Mouse (Mus musculus): Measurements from ENCODE around the gene Gm49320. TPM values are rescaled to one million over a fixed set of nuclear protein-coding genes. Genes with fewer than 3 reads are reported as not detected.
A peak's percentile ranks its signal among the peaks of the same experiment; 100 is the strongest.

Gene Gm49320
- polyA plus RNA-seq (2014; fragmentation: Nextera tagmentation; extraction: Ambion mirVana), result 0.43 and 0.70 TPM in 2 replicates

GRCm38 (mm10) chr8:4238434-4239192 is at the start of gene Gm49320, which contains the start of gene Map2k7:
TSS of gene Gm49320 (plus strand) at chr8:4238865.
TSS of gene Map2k7 (plus strand) at chr8:4238740.
- Histone ChIP-seq H3K9ac (ENCODE audit: low read length) (peak within 1 kb of the TSS; percentile 84), H3K4me3 (ENCODE audit: low read depth, low read length) (peak within 1 kb of the TSS; percentile 79), H3K4me2 (ENCODE audit: low read depth) (peak within 1 kb of the TSS; percentile 78), H3K27me3 (ENCODE audit: control insufficient read depth, insufficient read depth, low read length) (no peaks in the 10 kb centered on the region), H3K4me1 (ENCODE audit: control insufficient read depth, insufficient read depth, low read length) (peaks cover 13% of the 10 kb centered on the region), H3K36me3 (ENCODE audit: control insufficient read depth, insufficient read depth, low read length) (peaks cover 5% of the 10 kb centered on the region), H3K9me3 (ENCODE audit: control insufficient read depth, low read length) (no peaks in the 10 kb centered on the region), H3K27ac (ENCODE audit: low read depth, low read length) (peak within 1 kb of the TSS; percentile 80)
- whole genome bisulfite sequencing, result under 1% methylated on average over 71 of the region's 71 CpGs
- ATAC-seq (ENCODE audit: insufficient read depth, low FRiP score, low TSS enrichment), result peak; percentile 95
- DNase-seq (ENCODE audit: low spot score), result peak; percentile 100

- DNase-seq (ENCODE audit: low spot score) (no peak), ATAC-seq (ENCODE audit: insufficient read depth, low FRiP score, low TSS enrichment) (no peak)
- no peak overlapping the region for H3K27ac ChIP-seq (ENCODE audit: low read depth, low read length)
- peaks cover 5% of the 10 kb centered on the region for H3K36me3 ChIP-seq (ENCODE audit: control insufficient read depth, insufficient read depth, low read length)
- H3K9ac ChIP-seq (ENCODE audit: low read length), result no peak overlapping the region
- H3K4me1 ChIP-seq (ENCODE audit: control insufficient read depth, insufficient read depth, low read length), result 0 out of 2 replicates have a peak, but pooled peaks cover 8% of the 10 kb centered on the region
- whole genome bisulfite sequencing, result 25% methylated on average over 3 of the region's 3 CpGs
- no peaks in the 10 kb centered on the region for H3K9me3 ChIP-seq (ENCODE audit: control insufficient read depth, low read length)
- no peaks in the 10 kb centered on the region for H3K27me3 ChIP-seq (ENCODE audit: control insufficient read depth, insufficient read depth, low read length)
- H3K4me3 ChIP-seq (ENCODE audit: low read depth, low read length), result no peak overlapping the region
- no peak overlapping the region for H3K4me2 ChIP-seq (ENCODE audit: low read depth)
Measured at GRCm38 (mm10) chr8:4189031-4189722, 49.5 kb upstream of the Gm49320 start.

- peak; percentile 46 for ATAC-seq (ENCODE audit: insufficient read depth, low FRiP score, low TSS enrichment)
- no peak for DNase-seq (ENCODE audit: low spot score)
- no peaks in the 10 kb centered on the region for H3K27me3 ChIP-seq (ENCODE audit: control insufficient read depth, insufficient read depth, low read length)
- no peak overlapping the region for H3K9ac ChIP-seq (ENCODE audit: low read length)
- 0 out of 2 replicates have a peak, but pooled peaks cover 8% of the 10 kb centered on the region for H3K4me1 ChIP-seq (ENCODE audit: control insufficient read depth, insufficient read depth, low read length)
- peak overlapping the region; percentile 11; the same call in 1 of the 2 replicates for H3K27ac ChIP-seq (ENCODE audit: low read depth, low read length)
- no peaks in the 10 kb centered on the region for H3K9me3 ChIP-seq (ENCODE audit: control insufficient read depth, low read length)
- WGBS, result 60% methylated on average over 5 of the region's 5 CpGs
- peaks cover 2% of the 10 kb centered on the region for H3K36me3 ChIP-seq (ENCODE audit: control insufficient read depth, insufficient read depth, low read length)
- no peak overlapping the region for H3K4me3 ChIP-seq (ENCODE audit: low read depth, low read length)
- no peak overlapping the region for H3K4me2 ChIP-seq (ENCODE audit: low read depth)
Measured at GRCm38 (mm10) chr8:4192305-4192704, 46.4 kb upstream of the Gm49320 start.

- Histone ChIP-seq H3K4me3 (ENCODE audit: low read depth, low read length) (no peak overlapping the region), H3K27ac (ENCODE audit: low read depth, low read length) (peak overlapping the region; percentile 11; the same call in 1 of the 2 replicates), H3K36me3 (ENCODE audit: control insufficient read depth, insufficient read depth, low read length) (no peaks in the 10 kb centered on the region; the same call in 1 of the 2 replicates), H3K27me3 (ENCODE audit: control insufficient read depth, insufficient read depth, low read length) (no peaks in the 10 kb centered on the region), H3K9ac (ENCODE audit: low read length) (0 out of 2 replicates have a peak overlapping the region, but pooled peaks have one; percentile 1), H3K9me3 (ENCODE audit: control insufficient read depth, low read length) (no peaks in the 10 kb centered on the region), H3K4me1 (ENCODE audit: control insufficient read depth, insufficient read depth, low read length) (0 out of 2 replicates have a peak, but pooled peaks cover 8% of the 10 kb centered on the region), H3K4me2 (ENCODE audit: low read depth) (peak overlapping the region; percentile 24)
- peak; percentile 85 for ATAC-seq (ENCODE audit: insufficient read depth, low FRiP score, low TSS enrichment)
- 3% methylated on average over 18 of the region's 18 CpGs for WGBS
- DNase-seq (ENCODE audit: low spot score), result peak; percentile 88
Measured at GRCm38 (mm10) chr8:4192807-4193587, 45.7 kb upstream of the Gm49320 start.

GRCm38 (mm10) chr8:4193588-4193894 is 45.1 kb upstream of the Gm49320 start:
- H3K9ac ChIP-seq (ENCODE audit: low read length), result no peak overlapping the region
- H3K9me3 ChIP-seq (ENCODE audit: control insufficient read depth, low read length), result no peaks in the 10 kb centered on the region
- no peak for DNase-seq (ENCODE audit: low spot score)
- no peak overlapping the region for H3K4me3 ChIP-seq (ENCODE audit: low read depth, low read length)
- 0 out of 2 replicates have a peak, but pooled peaks cover 8% of the 10 kb centered on the region for H3K4me1 ChIP-seq (ENCODE audit: control insufficient read depth, insufficient read depth, low read length)
- H3K27ac ChIP-seq (ENCODE audit: low read depth, low read length), result no peak overlapping the region
- ATAC-seq (ENCODE audit: insufficient read depth, low FRiP score, low TSS enrichment), result peak; percentile 8; the same call in 1 of the 2 replicates
- H3K4me2 ChIP-seq (ENCODE audit: low read depth), result peak overlapping the region; percentile 24
- no peaks in the 10 kb centered on the region for H3K27me3 ChIP-seq (ENCODE audit: control insufficient read depth, insufficient read depth, low read length)
- no peaks in the 10 kb centered on the region; the same call in 1 of the 2 replicates for H3K36me3 ChIP-seq (ENCODE audit: control insufficient read depth, insufficient read depth, low read length)
- WGBS, result 46% methylated on average over 7 of the region's 7 CpGs

- no peak overlapping the region for H3K9ac ChIP-seq (ENCODE audit: low read length)
- H3K4me3 ChIP-seq (ENCODE audit: low read depth, low read length), result no peak overlapping the region
- H3K4me2 ChIP-seq (ENCODE audit: low read depth), result no peak overlapping the region
- DNase-seq (ENCODE audit: low spot score) (no peak), ATAC-seq (ENCODE audit: insufficient read depth, low FRiP score, low TSS enrichment) (no peak)
- no peaks in the 10 kb centered on the region for H3K9me3 ChIP-seq (ENCODE audit: control insufficient read depth, low read length)
- H3K36me3 ChIP-seq (ENCODE audit: control insufficient read depth, insufficient read depth, low read length), result no peaks in the 10 kb centered on the region; the same call in 1 of the 2 replicates
- 61% methylated on average over 2 of the region's 2 CpGs for WGBS
- H3K27ac ChIP-seq (ENCODE audit: low read depth, low read length), result no peak overlapping the region
- no peaks in the 10 kb centered on the region for H3K4me1 ChIP-seq (ENCODE audit: control insufficient read depth, insufficient read depth, low read length)
- peaks cover 19% of the 10 kb centered on the region for H3K27me3 ChIP-seq (ENCODE audit: control insufficient read depth, insufficient read depth, low read length)
Measured at GRCm38 (mm10) chr8:4201321-4201720, 37.3 kb upstream of the Gm49320 start.

GRCm38 (mm10) chr8:4205246-4206123 is 33.2 kb upstream of the Gm49320 start:
- no peaks in the 10 kb centered on the region for H3K9me3 ChIP-seq (ENCODE audit: control insufficient read depth, low read length)
- 7% methylated on average over 38 of the region's 38 CpGs for WGBS
- H3K9ac ChIP-seq (ENCODE audit: low read length), result no peak overlapping the region
- H3K4me1 ChIP-seq (ENCODE audit: control insufficient read depth, insufficient read depth, low read length), result no peaks in the 10 kb centered on the region
- ATAC-seq (ENCODE audit: insufficient read depth, low FRiP score, low TSS enrichment) (no peak), DNase-seq (ENCODE audit: low spot score) (no peak)
- no peak overlapping the region for H3K27ac ChIP-seq (ENCODE audit: low read depth, low read length)
- H3K4me3 ChIP-seq (ENCODE audit: low read depth, low read length), result no peak overlapping the region
- peaks cover 27% of the 10 kb centered on the region for H3K27me3 ChIP-seq (ENCODE audit: control insufficient read depth, insufficient read depth, low read length)
- no peak overlapping the region for H3K4me2 ChIP-seq (ENCODE audit: low read depth)
- no peaks in the 10 kb centered on the region; the same call in none of the 2 replicates for H3K36me3 ChIP-seq (ENCODE audit: control insufficient read depth, insufficient read depth, low read length)

Data from neural tube, embryonic 11.5 days (tissue).